Mouse (Mus musculus): ENCODE measurements around the gene Ttc30a1.

Gene Ttc30a1

DNA sequence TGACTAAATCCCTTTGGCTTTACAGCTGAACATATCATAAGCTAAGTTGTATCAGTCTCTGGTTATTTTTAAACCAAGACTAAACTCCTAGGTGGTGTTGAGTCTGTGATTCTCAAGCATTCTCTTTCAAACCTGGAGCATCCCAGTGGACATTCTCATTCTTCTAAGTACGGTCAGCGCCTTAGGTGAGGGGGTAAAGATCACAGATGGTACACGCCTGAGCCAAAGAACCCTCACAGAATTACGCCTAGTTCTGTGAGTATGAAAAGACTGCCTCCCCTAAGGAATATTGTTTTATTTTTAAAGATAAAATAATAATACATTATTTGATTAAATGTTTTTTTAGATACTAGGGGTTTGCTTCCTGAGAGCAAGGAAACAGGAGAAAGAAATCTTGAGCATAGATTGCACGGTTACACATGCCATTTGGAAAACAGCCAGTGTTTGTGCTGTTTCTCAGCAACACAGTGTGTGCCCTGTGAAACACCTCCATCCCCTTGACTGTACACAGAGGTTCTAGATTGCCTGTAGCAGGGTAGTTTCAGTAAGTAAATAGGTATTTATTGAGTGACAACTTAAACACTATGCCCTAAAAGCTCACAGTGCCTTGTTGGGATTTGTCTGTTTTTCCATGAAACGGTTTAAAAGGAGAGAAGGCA lies 51.9 kb downstream of the Ttc30a1 start:
- DNase-seq: no peak

DNA sequence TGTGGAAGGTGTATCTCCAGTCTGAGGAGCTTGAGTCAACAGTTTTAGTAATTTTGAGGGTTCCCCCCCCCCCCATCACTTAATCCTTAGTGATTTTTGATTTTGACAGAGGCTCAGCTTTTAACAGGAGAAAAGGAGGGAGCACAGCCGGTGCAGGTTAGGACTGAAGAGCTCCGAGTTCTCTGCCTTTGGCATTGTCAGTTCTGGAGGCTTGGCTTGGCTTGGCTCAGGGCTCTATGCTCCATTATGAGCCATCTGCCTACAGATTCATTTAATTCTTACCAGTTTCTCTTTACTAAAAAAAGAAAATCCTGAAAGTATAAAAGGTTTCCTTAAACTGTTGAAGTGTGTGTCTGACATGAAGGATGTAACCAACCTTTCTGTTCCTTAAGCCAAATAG lies 52.6 kb downstream of the Ttc30a1 start:
- no peak for DNase-seq

All from liver (tissue).